Mouse (Mus musculus): Measurements from ENCODE around the gene Ddx42.

DNA sequence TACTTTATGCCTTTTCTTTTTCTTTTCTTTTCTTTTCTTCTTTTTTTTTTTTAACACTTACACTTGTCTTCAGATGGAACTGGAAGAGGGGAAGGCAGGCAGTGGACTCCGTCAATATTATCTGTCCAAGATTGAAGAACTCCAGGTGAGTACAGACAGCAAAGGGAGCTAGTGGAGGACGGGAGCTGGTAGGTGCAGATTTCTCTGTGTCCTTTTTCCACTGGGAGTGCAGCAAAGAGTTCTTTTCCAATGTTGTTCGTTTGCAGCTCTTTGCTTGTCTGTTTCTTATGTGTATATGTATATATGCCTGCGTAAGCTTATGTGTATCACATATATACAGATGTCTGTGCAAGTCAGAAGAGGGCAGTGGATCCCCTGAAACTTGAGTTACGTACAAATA is 40.0 kb downstream of the Ddx42 start:
- TF ChIP-seq CTCF (IDR thresholded peaks at IDR 0.05; ENCODE audit: insufficient read depth, low read depth, low read length) (no peak), POLR2A (IDR thresholded peaks at IDR 0.05; ENCODE audit: insufficient read depth, low read depth, low read length) (no peak)
